Mouse (Mus musculus) kidney, adult 2 months (tissue): ENCODE measurements around the gene Cbx1.

Experiments
- CTCF ChIP-seq: fragments of 200-500 bp; conservative IDR thresholded peaks from 2 replicates; pipeline ENCODE4 v1.5.1; 2011; ENCODE audit warnings: low read depth, mild to moderate bottlenecking, control low read depth, low read length, moderate library complexity, mixed read lengths; ENCODE audit not compliant: insufficient read depth, insufficient read length
- POLR2A ChIP-seq: fragments of 200-500 bp; IDR thresholded peaks from one replicate; pipeline ENCODE4 v1.6.1; 2011; ENCODE audit warnings: low read depth, low read length, control low read depth

DNA sequence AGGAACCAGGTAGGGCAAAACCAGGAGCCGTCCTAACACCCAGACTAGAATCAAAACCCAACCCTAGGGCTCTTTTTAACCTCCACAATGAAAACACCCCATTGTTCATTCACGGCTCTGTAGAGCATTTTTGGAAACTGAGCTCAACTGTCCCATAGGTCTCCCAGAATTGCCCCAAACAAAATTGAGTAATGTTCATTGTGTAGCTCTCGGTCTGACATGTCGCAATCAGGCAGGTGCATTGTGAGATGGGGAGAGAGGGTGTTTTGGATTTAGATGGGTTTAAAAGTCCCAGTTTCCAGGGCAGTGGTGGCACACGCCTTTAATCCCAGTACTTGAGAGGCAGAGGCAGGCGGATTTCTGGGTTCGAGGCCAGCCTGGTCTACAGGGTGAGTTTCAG is 50.5 kb downstream of the Cbx1 start:
- no peak for TF ChIP-seq CTCF
- no peak for TF ChIP-seq POLR2A
